Mouse (Mus musculus) midbrain, embryonic 13.5 days (tissue): ENCODE measurements at regions not wholly inside any gene's neighbourhood (a gene's known extent, or its start where the extent isn't known, plus 50 kb on each side); places are given as distances from the start of the nearest gene placed in this dataset.
A peak's percentile ranks its signal among the peaks of the same experiment; 100 is the strongest.

Source experiments
- ATAC-seq: fragments of 200-750 bp; cut with Nextera tagmentation; 2 replicates; pipeline ENCODE4 v1.8.0; 2017; ENCODE audit warnings: mild to moderate bottlenecking, moderate TSS enrichment, moderate library complexity
- H3K27ac ChIP-seq: fragments of 300-500 bp; sonication (generic); 2 replicates; pipeline ENCODE4 v1.5.1; 2015; ENCODE audit warnings: inconsistent platforms, mild to moderate bottlenecking, moderate library complexity
- H3K27me3 ChIP-seq: fragments of 300-500 bp; sonication (generic); 2 replicates; pipeline ENCODE4 v1.6.1; 2015; ENCODE audit warnings: mild to moderate bottlenecking, inconsistent platforms
- H3K36me3 ChIP-seq: fragments of 300-500 bp; sonication (generic); 2 replicates; pipeline ENCODE4 v1.6.1; 2015; ENCODE audit warnings: mild to moderate bottlenecking, inconsistent platforms
- H3K4me1 ChIP-seq: fragments of 300-500 bp; sonication (generic); replicated peaks from 2 replicates; pipeline ENCODE4 v1.6.1; 2015; ENCODE audit warnings: inconsistent platforms
- H3K4me2 ChIP-seq: fragments of 300-500 bp; sonication (generic); replicated peaks from 2 replicates; pipeline ENCODE4 v1.6.1; 2015; ENCODE audit warnings: moderate library complexity, mild to moderate bottlenecking, inconsistent platforms
- H3K4me3 ChIP-seq: fragments of 300-500 bp; sonication (generic); replicated peaks from 2 replicates; pipeline ENCODE4 v1.5.1; 2015; ENCODE audit warnings: mild to moderate bottlenecking, inconsistent platforms
- H3K9ac ChIP-seq: fragments of 300-500 bp; sonication (generic); replicated peaks from 2 replicates; pipeline ENCODE4 v1.6.1; 2015; ENCODE audit warnings: mild to moderate bottlenecking, inconsistent platforms
- H3K9me3 ChIP-seq: fragments of 300-500 bp; sonication (generic); 2 replicates; pipeline ENCODE4 v1.6.1; 2016; ENCODE audit warnings: mild to moderate bottlenecking, inconsistent platforms
- WGBS: fragments of 180-500 bp; shearing (Covaris S2); methylation state at CpG from one replicate; pipeline ENCODE4 v1.1.7; 2015; 5-methylcytosine and 5-hydroxymethylcytosine counted together

DNA sequence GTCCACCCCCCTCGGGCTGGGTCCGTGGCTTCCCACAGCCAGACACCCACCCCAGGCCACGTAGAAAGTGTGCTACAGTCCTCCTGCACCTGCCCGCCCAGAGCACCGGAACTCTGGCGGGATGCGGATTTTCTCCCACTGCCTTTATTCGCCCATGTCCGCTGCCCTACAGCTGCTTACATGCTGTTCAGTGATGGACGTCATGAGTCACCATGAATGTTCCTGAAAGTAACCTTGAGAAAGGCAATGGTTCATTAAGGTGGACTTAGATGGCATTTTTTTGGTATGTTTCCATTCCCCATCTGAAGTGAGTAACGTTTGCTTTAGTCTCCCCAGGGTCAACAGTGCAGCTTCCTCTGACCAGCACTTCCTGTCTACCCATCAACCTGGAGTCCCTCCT is 497.8 kb downstream of the Dcdc2c start:
- no peaks in the 10 kb centered on the region for H3K36me3 ChIP-seq
- no peak for ATAC-seq
- 95% methylated on average over 11 of the region's 11 CpGs for WGBS
- H3K4me3 ChIP-seq: no peak overlapping the region
- H3K4me1 ChIP-seq: peaks cover 14% of the 10 kb centered on the region
- no peak overlapping the region for H3K27ac ChIP-seq
- no peak overlapping the region for H3K4me2 ChIP-seq
- H3K9ac ChIP-seq: no peak overlapping the region
- H3K9me3 ChIP-seq: no peaks in the 10 kb centered on the region
- H3K27me3 ChIP-seq: no peaks in the 10 kb centered on the region

- 70% methylated on average over 4 of the region's 4 CpGs for whole genome bisulfite sequencing
- H3K27ac ChIP-seq: 0 out of 2 replicates have a peak overlapping the region, but pooled peaks have one; percentile 30
- no peak for ATAC-seq
Measured at GRCm38 (mm10) chr12:28047989-28048388, 504.2 kb downstream of the Dcdc2c start.

GRCm38 (mm10) chr12:28038161-28038911 is 513.9 kb downstream of the Dcdc2c start:
- WGBS: 80% methylated on average over 7 of the region's 7 CpGs
- Histone ChIP-seq H3K9ac (no peak overlapping the region), H3K36me3 (no peaks in the 10 kb centered on the region), H3K27ac (no peak overlapping the region), H3K4me2 (no peak overlapping the region), H3K9me3 (no peaks in the 10 kb centered on the region), H3K4me3 (no peak overlapping the region), H3K4me1 (no peaks in the 10 kb centered on the region), H3K27me3 (no peaks in the 10 kb centered on the region)
- no peak for ATAC-seq

More at GRCm38 (mm10) chr12:28047989-28048388, 504.2 kb downstream of the Dcdc2c start:
- Histone ChIP-seq H3K9me3 (no peaks in the 10 kb centered on the region), H3K4me3 (no peak overlapping the region), H3K36me3 (no peaks in the 10 kb centered on the region), H3K4me1 (peaks cover 15% of the 10 kb centered on the region; the same call in 1 of the 2 replicates), H3K9ac (no peak overlapping the region), H3K27me3 (no peaks in the 10 kb centered on the region), H3K4me2 (no peak overlapping the region)

- Histone ChIP-seq H3K4me3 (no peak overlapping the region), H3K36me3 (no peaks in the 10 kb centered on the region), H3K27me3 (no peaks in the 10 kb centered on the region), H3K9me3 (no peaks in the 10 kb centered on the region), H3K4me1 (no peaks in the 10 kb centered on the region), H3K4me2 (no peak overlapping the region), H3K27ac (no peak overlapping the region), H3K9ac (no peak overlapping the region)
- ATAC-seq: no peak
- 89% methylated on average over 2 of the region's 2 CpGs for WGBS
Measured at GRCm38 (mm10) chr12:27999170-27999569, 553.0 kb downstream of the Dcdc2c start.

GRCm38 (mm10) chr12:27992152-27992551 is 560.0 kb downstream of the Dcdc2c start:
- no peak for ATAC-seq

GRCm38 (mm10) chr12:27984261-27984841 is 567.8 kb downstream of the Dcdc2c start:
- no peak for ATAC-seq
- no peak overlapping the region for H3K4me2 ChIP-seq
- H3K27me3 ChIP-seq: no peaks in the 10 kb centered on the region
- H3K9ac ChIP-seq: no peak overlapping the region
- H3K4me1 ChIP-seq: peaks cover 4% of the 10 kb centered on the region
- H3K4me3 ChIP-seq: no peak overlapping the region
- H3K27ac ChIP-seq: no peak overlapping the region
- WGBS: 93% methylated on average over 3 of the region's 3 CpGs
- no peaks in the 10 kb centered on the region for H3K36me3 ChIP-seq
- no peaks in the 10 kb centered on the region for H3K9me3 ChIP-seq

More at GRCm38 (mm10) chr12:27992152-27992551, 560.0 kb downstream of the Dcdc2c start:
- Histone ChIP-seq H3K27ac (no peak overlapping the region), H3K9ac (no peak overlapping the region), H3K36me3 (no peaks in the 10 kb centered on the region), H3K9me3 (no peaks in the 10 kb centered on the region), H3K4me2 (no peak overlapping the region), H3K27me3 (no peaks in the 10 kb centered on the region), H3K4me1 (no peaks in the 10 kb centered on the region), H3K4me3 (no peak overlapping the region)
- 86% methylated on average over 3 of the region's 3 CpGs for WGBS

GRCm38 (mm10) chr12:27978257-27978931 is 573.8 kb downstream of the Dcdc2c start:
- 14% methylated on average over 8 of the region's 8 CpGs for WGBS
- Histone ChIP-seq H3K36me3 (no peaks in the 10 kb centered on the region), H3K27ac (peak overlapping the region; percentile 77), H3K27me3 (no peaks in the 10 kb centered on the region), H3K4me1 (peaks cover 23% of the 10 kb centered on the region), H3K4me3 (no peak overlapping the region), H3K4me2 (peak overlapping the region; percentile 10; the same call in 1 of the 2 replicates), H3K9me3 (no peaks in the 10 kb centered on the region), H3K9ac (no peak overlapping the region)
- peak; percentile 88 for ATAC-seq

- ATAC-seq: peak; percentile 22; the same call in 1 of the 2 replicates
- no peaks in the 10 kb centered on the region for H3K9me3 ChIP-seq
- H3K36me3 ChIP-seq: no peaks in the 10 kb centered on the region
- 36% methylated on average over 9 of the region's 9 CpGs for WGBS
- no peaks in the 10 kb centered on the region for H3K27me3 ChIP-seq
- peak overlapping the region; percentile 77 for H3K27ac ChIP-seq
- peaks cover 23% of the 10 kb centered on the region for H3K4me1 ChIP-seq
- H3K9ac ChIP-seq: no peak overlapping the region
- H3K4me3 ChIP-seq: no peak overlapping the region
- no peak overlapping the region for H3K4me2 ChIP-seq
Measured at GRCm38 (mm10) chr12:27977548-27978256, 574.5 kb downstream of the Dcdc2c start.

GRCm38 (mm10) chr12:27962908-27963307 is 589.3 kb downstream of the Dcdc2c start:
- peak overlapping the region; percentile 25; the same call in 1 of the 2 replicates for H3K27ac ChIP-seq
- H3K9ac ChIP-seq: no peak overlapping the region
- no peaks in the 10 kb centered on the region for H3K9me3 ChIP-seq
- no peak overlapping the region for H3K4me3 ChIP-seq
- no peaks in the 10 kb centered on the region for H3K27me3 ChIP-seq
- ATAC-seq: 0 out of 2 replicates have a peak, but pooled peaks have one; percentile 55
- no peak overlapping the region for H3K4me2 ChIP-seq
- no peaks in the 10 kb centered on the region for H3K36me3 ChIP-seq
- 45% methylated on average over 3 of the region's 3 CpGs for WGBS
- H3K4me1 ChIP-seq: peaks cover 16% of the 10 kb centered on the region

- WGBS: 47% methylated on average over 6 of the region's 6 CpGs
- no peak for ATAC-seq
- Histone ChIP-seq H3K4me3 (no peak overlapping the region), H3K27me3 (no peaks in the 10 kb centered on the region), H3K9me3 (no peaks in the 10 kb centered on the region), H3K4me2 (no peak overlapping the region), H3K9ac (no peak overlapping the region), H3K27ac (peak overlapping the region; percentile 36; the same call in 1 of the 2 replicates), H3K4me1 (peaks cover 16% of the 10 kb centered on the region), H3K36me3 (no peaks in the 10 kb centered on the region)
Measured at GRCm38 (mm10) chr12:27960064-27960463, 592.1 kb downstream of the Dcdc2c start.

GRCm38 (mm10) chr12:27947646-27948045 is 604.6 kb downstream of the Dcdc2c start:
- H3K4me1 ChIP-seq: peaks cover 30% of the 10 kb centered on the region
- H3K36me3 ChIP-seq: no peaks in the 10 kb centered on the region
- 71% methylated on average over 3 of the region's 3 CpGs for WGBS
- H3K9ac ChIP-seq: no peak overlapping the region
- no peak for ATAC-seq
- peak overlapping the region; percentile 71 for H3K27ac ChIP-seq
- H3K4me2 ChIP-seq: no peak overlapping the region
- no peaks in the 10 kb centered on the region for H3K9me3 ChIP-seq
- H3K27me3 ChIP-seq: no peaks in the 10 kb centered on the region
- no peak overlapping the region for H3K4me3 ChIP-seq
